Mouse (Mus musculus): Measurements from ENCODE around the gene Rnf39.

Rnf39 gene

GRCm38 (mm10) chr17:36942391-36942790 is 327 bp upstream of the Rnf39 start:
- DNase-seq (ENCODE audit: low spot score) = no peak

- no peak for DNase-seq (ENCODE audit: low spot score)
These were observed 973 bp downstream of the Rnf39 start for GRCm38 (mm10) chr17:36943691-36944090.

GRCm38 (mm10) chr17:36944121-36944775 is 1.5 kb downstream of the Rnf39 start:
- no peak for DNase-seq (ENCODE audit: low spot score)

GRCm38 (mm10) chr17:36947051-36947819 is 4.5 kb downstream of the Rnf39 start:
- DNase-seq (ENCODE audit: low spot score) = no peak

- DNase-seq (ENCODE audit: low spot score) = no peak
These were observed 5.6 kb downstream of the Rnf39 start for GRCm38 (mm10) chr17:36948286-36948685.

GRCm38 (mm10) chr17:36949265-36949664 is 6.5 kb downstream of the Rnf39 start:
- no peak for DNase-seq (ENCODE audit: low spot score)

- DNase-seq (ENCODE audit: low spot score) = peak; percentile 95
These were observed 8.5 kb downstream of the Rnf39 start, which contains the start of gene Ppp1r11 for GRCm38 (mm10) chr17:36950981-36951947. Gene Ppp1r11, minus strand, starts transcription at chr17:36951741.

GRCm38 (mm10) chr17:36952631-36953030 is 9.9 kb downstream of the Rnf39 start:
- no peak for DNase-seq (ENCODE audit: low spot score)

GRCm38 (mm10) chr17:36953062-36953461 is 10.3 kb downstream of the Rnf39 start:
- DNase-seq (ENCODE audit: low spot score) = no peak

GRCm38 (mm10) chr17:36957999-36958743 is 15.5 kb downstream of the Rnf39 start, which contains the start of the genes Znrd1 and Znrd1as:
Gene Znrd1, minus strand, starts transcription at chr17:36958559.
Gene Znrd1as, plus strand, starts transcription at chr17:36958592.
- peak; percentile 95 for DNase-seq (ENCODE audit: low spot score)

- DNase-seq (ENCODE audit: low spot score) = no peak
These were observed 16.2 kb downstream of the Rnf39 start for GRCm38 (mm10) chr17:36958884-36959283.

- DNase-seq (ENCODE audit: low spot score) = no peak
These were observed 18.4 kb downstream of the Rnf39 start for GRCm38 (mm10) chr17:36961125-36961524.

- DNase-seq (ENCODE audit: low spot score) = no peak
These were observed 24.2 kb downstream of the Rnf39 start for GRCm38 (mm10) chr17:36966875-36967274.

- DNase-seq (ENCODE audit: low spot score) = no peak
These were observed 27.7 kb downstream of the Rnf39 start for GRCm38 (mm10) chr17:36970316-36970890.

- no peak for DNase-seq (ENCODE audit: low spot score)
These were observed 28.6 kb downstream of the Rnf39 start for GRCm38 (mm10) chr17:36971172-36971850.

- DNase-seq (ENCODE audit: low spot score) = no peak
These were observed 30.1 kb downstream of the Rnf39 start for GRCm38 (mm10) chr17:36972791-36973190.

- DNase-seq (ENCODE audit: low spot score) = no peak
These were observed 30.6 kb downstream of the Rnf39 start for GRCm38 (mm10) chr17:36973271-36973787.

GRCm38 (mm10) chr17:36981221-36981813 is 38.6 kb downstream of the Rnf39 start, which contains the start of gene 2410137M14Rik:
Gene 2410137M14Rik, minus strand, starts transcription at chr17:36981237.
- no peak for DNase-seq (ENCODE audit: low spot score)

- no peak for DNase-seq (ENCODE audit: low spot score)
These were observed 39.1 kb downstream of the Rnf39 start for GRCm38 (mm10) chr17:36981845-36982244.

Measured in testis, postnatal 14 days (tissue).